Mouse (Mus musculus) v-Abl transformed pro-B cells (cell line): ENCODE data around the gene Apba1.

Source experiments
- in situ Hi-C, 2 experiments: fragments of 400-800 bp; cut with MboI; formaldehyde crosslinking; loops; one replicate each; pipeline ENCODE4 v1.15.1; 2025; ENCODE audit not compliant: unreplicated experiment in 2 of 2

The Apba1 gene

DNA sequence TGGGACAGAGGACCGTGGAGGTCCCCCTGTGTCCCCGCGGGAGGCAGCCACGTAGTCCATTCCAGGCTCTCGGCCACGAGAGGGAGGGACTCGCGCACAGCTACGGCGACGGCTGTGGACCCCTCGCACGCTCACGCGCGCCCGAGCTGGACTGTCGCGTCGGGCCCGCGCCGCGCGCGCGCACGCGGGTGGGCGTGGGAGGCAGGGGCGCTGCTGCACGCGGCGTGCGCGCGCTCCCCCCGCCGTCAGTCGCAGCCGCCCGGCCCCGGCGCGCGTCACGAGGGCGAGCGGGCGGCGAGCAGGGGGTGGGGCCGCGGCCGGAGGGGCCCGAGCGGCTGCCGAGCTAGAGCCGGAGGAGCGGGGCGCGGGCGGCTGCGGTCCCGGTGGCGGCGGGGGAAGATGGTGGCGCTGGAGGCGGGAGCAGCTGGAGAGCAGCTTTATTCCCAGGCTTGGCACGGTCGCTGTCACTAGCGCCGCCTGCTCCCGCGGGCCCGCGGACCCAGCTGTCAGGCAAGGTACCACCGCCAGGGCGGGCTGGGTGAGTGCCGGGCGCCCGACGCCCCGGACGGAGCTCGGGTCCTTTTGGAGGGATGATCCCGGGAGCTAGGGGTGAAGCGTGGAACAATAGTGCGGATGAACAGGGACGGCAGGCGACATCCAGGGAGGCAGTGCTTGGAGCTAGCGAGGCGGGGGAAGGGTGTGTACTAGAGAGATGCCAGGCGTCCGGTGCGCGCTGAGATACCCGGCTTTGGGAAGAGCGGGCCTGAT, at the start of gene Apba1:
Gene Apba1, plus strand, starts transcription at position 334 of the 768 bp plus-strand sequence.
- in situ Hi-C loops, result no loop called here

DNA sequence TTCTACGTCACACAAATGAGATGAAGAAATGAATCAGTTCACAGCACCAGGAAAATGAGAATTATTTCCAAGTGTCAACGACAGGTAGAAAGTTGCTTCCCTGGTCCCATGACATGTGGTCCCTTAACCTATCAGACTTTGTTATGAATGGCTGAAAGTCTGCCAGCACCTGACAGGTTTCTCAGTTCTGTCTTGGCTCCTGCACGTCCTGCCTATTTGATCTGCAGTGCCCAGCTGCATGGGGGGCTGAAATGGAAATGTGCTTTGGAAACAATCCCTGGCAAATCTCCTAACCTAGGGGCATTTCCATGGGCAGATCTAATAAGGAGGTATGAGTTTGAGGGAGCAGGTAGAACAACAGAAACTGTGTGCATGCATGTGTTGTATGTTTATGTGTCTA, 12.2 kb upstream of the Apba1 start:
- in situ Hi-C loops, result no loop called here

DNA sequence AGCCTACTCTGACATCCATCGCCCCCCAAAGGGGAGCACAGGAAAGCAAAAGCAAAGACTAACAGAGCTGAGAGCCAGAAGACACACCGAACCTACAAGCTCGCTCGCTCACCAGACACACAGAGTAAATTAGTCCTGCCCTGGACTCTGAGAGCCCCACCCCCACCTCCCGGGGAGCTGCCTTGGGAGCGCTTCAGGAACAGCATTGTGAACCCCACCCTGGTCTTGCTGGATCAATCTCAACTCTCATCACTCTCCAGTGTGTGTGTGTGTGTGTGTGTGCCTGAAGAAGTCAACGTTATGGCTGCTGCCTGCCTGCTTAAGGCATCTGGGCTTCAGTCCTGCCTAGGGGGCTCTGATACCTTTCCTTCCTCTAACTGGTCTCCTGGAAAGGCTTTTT, 1.7 kb upstream of the Apba1 start:
- in situ Hi-C loops, result no loop called here

GRCm38 (mm10) chr19:23757961-23758553, 630 bp upstream of the Apba1 start:
- in situ Hi-C loops, result no loop called here

DNA sequence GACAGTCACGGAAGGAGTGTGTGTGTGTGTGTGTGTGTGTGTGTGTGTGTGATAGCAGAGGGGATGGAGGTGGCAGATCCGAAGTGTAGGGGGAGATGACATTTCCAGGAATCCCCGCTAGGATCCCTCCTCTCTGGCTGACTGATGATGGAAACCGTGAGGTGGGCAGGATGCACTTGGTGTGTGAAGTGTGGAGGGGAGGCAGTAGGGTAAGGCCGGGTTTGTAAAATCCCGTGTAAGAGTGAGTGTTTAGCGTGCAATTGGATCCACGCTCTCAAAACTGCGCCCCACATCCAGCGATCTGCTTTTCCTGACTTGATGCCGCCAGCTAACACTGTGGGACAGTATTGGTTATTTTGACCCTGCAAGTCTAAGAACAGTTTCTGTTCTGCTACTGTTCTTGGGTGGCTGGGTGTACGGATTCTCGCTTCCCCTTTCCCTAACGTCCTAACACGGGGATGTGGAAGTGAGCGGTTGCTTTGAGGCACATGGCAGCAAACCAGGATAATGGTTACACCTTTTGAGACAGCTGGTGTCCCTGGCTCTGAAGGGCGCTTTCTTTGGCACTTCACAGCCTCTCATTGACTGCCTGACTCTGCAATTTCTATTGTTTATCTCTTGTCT, 747 bp downstream of the Apba1 start:
- in situ Hi-C loops, result no loop called here

DNA sequence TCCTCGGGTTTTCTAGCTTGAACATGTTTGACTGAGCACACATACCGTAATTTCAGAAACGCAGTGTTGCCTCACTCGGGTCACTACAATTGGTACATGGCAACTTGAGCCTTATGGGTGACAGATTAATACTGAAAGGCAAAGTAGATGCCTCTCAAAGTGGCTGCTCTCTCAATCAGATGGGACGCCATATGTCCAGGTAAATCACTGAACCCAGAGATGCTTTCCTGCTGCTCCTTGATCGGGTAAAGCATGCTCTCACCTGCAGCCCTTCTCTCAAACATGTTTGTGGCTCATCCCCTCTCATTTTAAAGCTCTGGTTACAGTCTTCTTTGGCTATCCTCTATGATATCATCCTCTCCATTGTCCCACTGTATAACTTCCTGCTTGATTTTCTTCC, 4.7 kb downstream of the Apba1 start:
- in situ Hi-C loops, result no loop called here

- in situ Hi-C loops, result no loop called here
Observed at GRCm38 (mm10) chr19:23764051-23764450, 5.4 kb downstream of the Apba1 start.

DNA sequence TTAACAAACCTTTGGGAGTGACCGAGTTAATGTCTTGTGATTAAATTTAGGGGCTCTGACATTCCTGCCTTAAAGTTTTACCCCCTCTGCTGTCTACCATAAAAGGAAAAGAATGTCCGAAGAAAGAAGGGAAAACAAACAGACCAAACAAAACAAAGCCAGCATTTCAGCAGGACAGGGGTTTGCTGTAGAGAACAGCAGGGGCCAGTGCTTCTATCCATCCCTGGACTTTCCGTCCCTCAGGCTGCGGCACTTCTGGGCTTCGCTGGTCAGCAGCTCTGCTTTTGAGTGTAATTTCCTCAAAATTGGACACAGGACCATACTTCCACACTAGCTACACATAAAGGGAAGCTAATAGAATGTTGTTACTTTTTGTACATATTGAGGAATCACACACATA, 10.2 kb downstream of the Apba1 start:
- in situ Hi-C loops, result no loop called here

GRCm38 (mm10) chr19:23770494-23771423, 12.1 kb downstream of the Apba1 start:
- in situ Hi-C loops, result no loop called here

- in situ Hi-C loops, result no loop called here
Observed at GRCm38 (mm10) chr19:23771971-23772370, 13.3 kb downstream of the Apba1 start.

GRCm38 (mm10) chr19:23775356-23775755, 16.7 kb downstream of the Apba1 start:
- in situ Hi-C loops, result no loop called here

DNA sequence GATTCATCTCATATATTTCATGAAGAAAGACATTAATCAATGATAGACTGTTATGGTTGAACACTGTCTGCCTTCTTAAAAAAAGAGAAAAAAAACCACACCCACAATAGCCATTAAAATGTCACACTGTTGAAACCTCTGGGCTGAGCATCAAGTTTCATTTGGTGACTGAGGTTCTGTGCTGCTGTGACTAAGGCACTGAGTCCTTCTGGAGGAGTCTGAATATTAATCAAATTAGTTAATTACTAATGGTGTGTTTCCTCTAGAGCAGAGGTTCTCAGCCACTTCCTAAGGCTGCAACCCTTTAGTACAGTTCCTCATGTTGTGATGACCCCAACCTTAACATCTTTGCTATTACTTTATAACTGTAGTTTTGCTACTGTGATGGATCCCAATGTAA, 20.4 kb downstream of the Apba1 start:
- in situ Hi-C loops, result no loop called here

DNA sequence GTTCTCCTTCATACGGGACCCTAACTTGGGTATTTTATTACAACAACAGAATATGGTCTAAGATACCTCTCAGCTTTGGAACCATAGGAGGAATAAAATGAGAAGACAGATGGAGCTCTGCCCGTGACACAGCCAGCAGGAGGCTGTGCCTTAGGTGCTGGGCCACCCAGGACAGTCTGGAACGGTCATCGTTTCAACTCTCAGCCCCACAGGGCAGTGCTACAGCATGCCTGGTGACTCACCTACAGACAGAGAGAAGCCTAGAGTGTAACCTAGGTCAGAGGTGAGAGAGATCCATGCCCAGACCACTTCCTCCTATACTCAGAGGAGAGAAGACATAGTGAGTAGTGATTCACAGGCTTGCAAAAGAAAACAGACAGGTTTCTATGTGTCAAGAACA, 21.4 kb downstream of the Apba1 start:
- in situ Hi-C loops, result no loop called here

DNA sequence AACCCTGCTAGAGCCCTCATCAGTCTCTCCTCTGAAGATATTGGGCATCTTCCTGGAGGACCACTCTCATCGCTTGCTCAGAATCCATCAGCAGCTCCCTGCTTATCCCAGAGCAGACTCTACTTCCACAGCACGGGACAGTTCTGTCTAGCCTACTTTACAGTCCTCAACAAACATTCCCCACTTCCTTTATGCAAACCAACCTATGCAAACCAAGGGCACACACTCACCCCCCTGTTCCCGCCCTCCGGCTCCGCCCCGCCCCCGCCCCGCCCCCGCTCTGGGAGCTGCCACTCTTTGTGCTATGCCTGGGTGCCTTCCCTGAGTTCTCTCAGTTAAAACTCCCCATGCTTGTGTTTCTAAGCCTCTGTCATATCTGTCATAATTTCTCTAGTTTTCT, 23.3 kb downstream of the Apba1 start:
- in situ Hi-C loops, result no loop called here

DNA sequence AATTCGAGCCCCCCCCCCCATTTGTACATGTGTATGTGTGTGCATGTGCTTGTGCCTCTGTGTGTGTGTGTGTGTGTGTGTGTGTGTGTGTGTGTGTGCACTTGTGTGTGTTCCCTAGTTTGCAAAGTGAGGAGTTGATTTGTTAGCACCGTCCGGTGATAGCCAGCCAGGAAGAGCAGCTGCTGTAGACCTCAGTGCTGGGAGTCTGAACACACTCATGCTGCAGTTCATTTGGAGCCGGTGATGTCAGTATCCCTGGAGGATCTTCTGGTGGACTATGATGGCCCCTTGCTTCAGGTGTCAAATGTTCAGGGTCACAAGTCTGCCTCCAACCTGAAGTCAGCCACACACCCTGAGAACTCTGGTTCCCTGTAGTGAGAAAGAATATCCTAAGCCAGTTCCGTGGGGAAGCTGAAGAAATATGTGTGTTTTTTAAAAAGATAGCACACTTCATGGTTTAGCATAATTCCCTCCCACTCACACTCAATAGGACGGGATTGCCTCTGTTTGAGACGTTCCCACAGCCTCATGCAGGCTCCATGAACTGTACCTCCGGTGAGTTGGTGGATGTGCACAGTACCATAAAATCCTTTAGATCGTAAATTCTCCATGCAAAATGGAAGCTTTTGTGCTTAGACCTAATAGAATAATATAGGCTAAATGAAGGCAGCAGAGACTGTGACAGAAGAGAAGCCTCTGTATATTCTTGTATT, 29.9 kb downstream of the Apba1 start:
- in situ Hi-C loops, result no loop called here

DNA sequence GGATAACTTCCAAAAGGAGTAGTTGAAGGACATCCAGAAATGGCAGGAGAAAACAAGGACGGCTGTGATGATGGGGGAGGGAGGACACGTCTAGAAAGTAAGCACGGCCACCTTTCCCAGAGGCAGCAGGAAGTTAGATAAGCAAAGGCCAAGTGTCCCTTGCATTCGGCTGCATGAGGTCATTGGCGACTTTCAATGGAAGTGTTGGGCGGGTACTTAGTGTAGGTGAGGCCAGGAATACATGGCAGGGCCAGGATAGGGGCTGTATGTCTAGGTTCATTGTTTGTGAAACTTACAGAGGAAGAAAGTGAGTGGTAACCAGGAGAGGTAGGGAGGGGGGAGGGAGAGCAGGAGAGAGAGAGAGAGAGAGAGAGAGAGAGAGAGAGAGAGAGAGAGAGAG, 33.0 kb downstream of the Apba1 start:
- in situ Hi-C loops, result no loop called here

GRCm38 (mm10) chr19:23792559-23792958, 33.9 kb downstream of the Apba1 start:
- in situ Hi-C loops, result no loop called here

GRCm38 (mm10) chr19:23794491-23794890, 35.8 kb downstream of the Apba1 start:
- in situ Hi-C loops, result no loop called here

DNA sequence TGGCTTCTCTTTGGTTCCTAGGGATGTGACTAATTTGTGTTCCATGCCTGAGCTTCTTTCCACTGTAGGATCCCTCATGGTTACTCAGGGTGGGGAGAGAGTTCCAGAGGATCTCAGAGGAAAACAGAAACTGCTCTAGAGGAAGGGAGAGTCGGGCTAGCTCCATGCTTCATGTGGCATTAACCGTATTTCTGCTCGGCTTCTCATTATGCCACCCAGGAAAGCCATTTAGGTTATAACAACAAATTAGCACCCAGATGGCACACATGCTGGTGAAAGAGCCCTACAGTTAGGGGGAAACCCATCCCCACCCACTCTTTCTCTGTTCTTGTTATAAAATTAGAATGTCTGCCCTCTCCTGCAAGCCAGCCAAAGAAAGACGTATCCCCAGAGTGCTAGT, 36.5 kb downstream of the Apba1 start:
- in situ Hi-C loops, result no loop called here

DNA sequence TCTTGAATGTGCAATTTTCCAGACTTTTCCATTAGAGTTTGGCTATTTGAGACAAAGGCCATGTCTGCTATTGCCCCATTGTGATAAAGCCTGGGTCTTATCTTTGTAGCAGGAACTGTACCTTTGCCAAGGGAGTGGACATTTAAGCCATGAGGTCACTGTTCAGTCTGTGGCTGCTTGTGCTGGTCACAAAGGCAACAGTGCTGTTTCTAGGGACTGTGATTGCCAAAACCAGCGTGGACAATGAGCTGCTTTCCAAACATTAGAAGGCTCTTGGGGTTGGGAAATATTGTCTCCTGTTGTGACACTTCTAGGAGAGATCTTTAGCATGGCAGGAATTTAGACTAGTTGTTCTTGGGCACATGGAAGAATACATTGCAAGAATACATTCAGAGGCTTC, 42.5 kb downstream of the Apba1 start:
- in situ Hi-C loops, result no loop called here
